Mouse (Mus musculus): ENCODE results near the gene Sec13. TPM values are rescaled to one million over a fixed set of nuclear protein-coding genes. Genes with fewer than 3 reads are reported as not detected.

The Sec13 gene
- total RNA-seq (2021): 100 to 1,000 TPM; 102 to 106 TPM

GRCm38 (mm10) chr6:113740236-113741217 lies at the start of gene Sec13:
Gene Sec13 (minus strand): TSS chr6:113740743.
- peak; percentile 89 to 93 for DNase-seq
- intact Hi-C loops (cut with DNase I): loop anchor here (2.0 kb wide), 1 partner anchor 42 kb away; no protein-coding TSS in a partner anchor

GRCm38 (mm10) chr6:113787459-113787968 lies 47.0 kb upstream of the Sec13 start:
- no peak for DNase-seq
- intact Hi-C loops (cut with DNase I): no loop called here

- intact Hi-C loops (cut with DNase I): no loop called here
- no peak for DNase-seq
These were observed 45.1 kb upstream of the Sec13 start for GRCm38 (mm10) chr6:113785658-113786057.

DNA sequence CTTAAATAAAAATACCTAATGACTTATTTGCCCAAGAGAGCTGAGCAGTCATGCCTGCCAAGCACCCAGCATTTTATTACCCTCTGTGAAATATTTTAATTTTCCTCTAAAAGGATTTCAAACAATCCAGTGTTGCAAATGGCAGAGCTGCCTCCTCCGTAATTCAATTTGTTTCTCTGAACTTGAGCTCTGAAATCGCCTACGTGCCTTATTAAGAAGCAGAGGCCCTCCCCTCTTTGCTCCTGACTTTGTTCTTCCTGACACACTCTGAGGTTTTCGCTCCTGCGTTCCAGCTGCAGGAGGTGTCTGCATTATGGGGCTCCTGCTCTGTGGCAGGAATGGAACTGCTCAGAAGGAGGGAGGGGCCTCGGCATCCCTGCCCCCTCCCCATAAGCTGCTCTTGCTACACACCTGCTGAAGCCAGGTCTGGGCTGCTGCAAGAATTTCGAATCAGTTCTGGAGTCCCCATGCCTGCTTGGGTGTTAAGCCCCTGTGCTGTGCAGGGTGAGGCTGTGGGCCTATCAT lies 37.7 kb upstream of the Sec13 start:
- intact Hi-C loops (cut with DNase I): no loop called here
- no peak for DNase-seq

GRCm38 (mm10) chr6:113768804-113769203 lies 28.3 kb upstream of the Sec13 start:
- intact Hi-C loops (cut with DNase I): no loop called here
- DNase-seq: no peak

- intact Hi-C loops (cut with DNase I): loop anchor here (1.0 kb wide), 2 partner anchors 310 to 315 kb away; no protein-coding TSS in a partner anchor
- DNase-seq: peak; percentile 56 to 76
These were observed 21.1 kb upstream of the Sec13 start for GRCm38 (mm10) chr6:113761644-113762043.

DNA sequence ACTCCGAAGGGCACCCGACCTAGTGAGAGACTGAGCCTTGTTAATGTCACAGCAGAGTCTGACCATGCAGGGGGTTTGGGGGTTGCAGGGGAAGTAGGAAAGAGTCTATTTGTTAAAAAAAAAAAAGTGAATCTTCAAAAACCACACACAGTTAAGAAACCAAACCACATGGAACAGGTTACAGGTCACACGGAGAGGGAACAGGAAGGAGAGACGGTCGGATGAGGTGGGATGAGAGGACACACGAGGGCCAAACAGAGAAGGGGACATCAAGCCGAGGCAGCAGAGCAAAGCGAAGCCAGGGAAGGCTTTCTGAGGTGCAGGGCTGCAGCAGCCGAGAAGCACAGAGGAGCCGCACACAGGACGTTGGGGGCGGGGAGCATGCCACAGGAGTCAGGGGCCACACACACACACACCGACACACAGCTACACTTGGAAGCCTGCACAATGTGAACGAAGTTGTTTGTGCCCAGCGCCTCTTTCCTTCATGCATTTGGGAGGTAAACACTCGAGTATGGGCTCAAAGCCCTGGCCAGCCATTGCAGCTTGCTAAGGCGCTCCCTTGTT lies 8.7 kb upstream of the Sec13 start:
- intact Hi-C loops (cut with DNase I): no loop called here
- DNase-seq: no peak

GRCm38 (mm10) chr6:113748351-113748750 lies 7.8 kb upstream of the Sec13 start:
- intact Hi-C loops (cut with DNase I): no loop called here
- DNase-seq: no peak

- intact Hi-C loops (cut with DNase I): no loop called here
- DNase-seq: no peak
These were observed 6.7 kb upstream of the Sec13 start for GRCm38 (mm10) chr6:113747284-113747683.

GRCm38 (mm10) chr6:113745117-113745516 lies 4.6 kb upstream of the Sec13 start:
- intact Hi-C loops (cut with DNase I): no loop called here
- no peak for DNase-seq

DNA sequence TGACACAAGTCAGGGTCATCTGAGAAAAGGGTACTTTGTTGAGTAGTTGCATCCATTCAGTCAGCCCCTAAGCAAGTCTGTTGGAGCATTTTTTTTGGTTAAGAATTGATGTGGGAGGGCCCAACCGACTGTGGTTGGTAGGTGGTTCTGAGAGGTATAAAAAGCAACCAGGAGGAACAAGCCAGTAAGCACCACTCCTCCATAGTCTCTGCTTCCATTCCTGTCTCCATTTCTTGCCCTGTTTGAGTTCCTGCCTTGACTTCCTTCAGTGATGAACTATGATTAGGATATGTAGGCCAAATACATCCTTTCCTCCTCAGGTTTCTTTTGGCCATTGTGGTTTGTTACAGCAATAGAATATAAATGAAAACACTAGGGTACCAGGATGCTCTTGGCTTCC lies 2.6 kb upstream of the Sec13 start:
- intact Hi-C loops (cut with DNase I): no loop called here
- DNase-seq: no peak

- intact Hi-C loops (cut with DNase I): no loop called here
- no peak for DNase-seq
These were observed 1.8 kb upstream of the Sec13 start for GRCm38 (mm10) chr6:113742321-113742720.

DNA sequence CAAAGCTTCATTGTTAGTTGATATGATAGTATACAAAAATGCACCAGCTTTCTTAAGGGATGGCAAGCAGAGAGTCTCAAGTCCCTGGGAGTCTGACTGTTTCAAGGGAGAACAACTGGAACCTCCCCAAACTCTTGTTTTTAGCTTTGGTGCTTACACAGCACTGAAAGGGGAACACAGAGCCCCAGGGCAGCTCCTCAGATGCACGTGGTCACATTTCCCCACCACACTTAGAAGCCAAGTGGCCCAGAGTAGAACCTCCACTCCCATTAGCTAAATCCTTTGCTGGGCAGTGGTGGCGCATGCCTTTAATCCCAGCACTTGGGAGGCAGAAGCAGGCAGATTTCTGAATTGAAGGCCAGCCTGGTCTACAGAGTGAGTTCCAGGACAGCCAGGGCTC lies 882 bp upstream of the Sec13 start:
- intact Hi-C loops (cut with DNase I): loop anchor here (2.0 kb wide), 1 partner anchor 43 kb away; no protein-coding TSS in a partner anchor

DNA sequence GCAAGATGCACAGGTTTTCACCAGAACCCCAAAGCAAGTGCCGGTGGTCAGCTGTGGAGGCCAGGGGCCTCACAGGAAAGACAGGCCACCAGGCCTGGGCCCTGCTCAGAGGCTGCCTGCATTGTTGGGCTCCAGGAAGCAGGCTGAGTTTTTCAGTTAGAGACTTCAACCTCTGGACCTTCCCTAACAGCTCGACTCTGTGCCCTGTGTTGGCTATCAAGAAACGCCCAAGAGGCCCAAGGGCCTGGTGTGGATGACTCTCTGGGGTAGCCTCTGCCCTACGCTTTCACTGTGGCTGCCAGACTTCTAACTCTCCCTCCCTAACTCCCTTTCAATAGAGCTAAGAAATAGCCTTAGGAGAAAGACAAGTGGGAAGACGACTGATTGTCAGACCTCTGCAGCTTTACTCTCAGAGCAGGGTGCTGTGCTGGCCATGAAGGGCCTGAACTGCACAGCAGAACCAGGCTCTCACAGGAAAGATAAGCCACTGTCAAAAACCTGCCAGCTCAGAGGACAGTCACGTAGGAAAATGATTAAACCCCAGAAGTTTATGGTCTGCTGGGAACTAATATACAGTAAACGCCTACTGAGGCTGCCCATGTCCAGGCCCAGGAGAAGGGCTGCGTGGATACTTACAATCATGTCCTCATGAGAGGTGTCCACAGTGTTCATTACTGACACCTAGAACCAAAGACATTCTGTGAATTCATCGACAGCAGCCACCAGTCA lies 3.1 kb downstream of the Sec13 start:
- DNase-seq: no peak
- intact Hi-C loops (cut with DNase I): no loop called here

More for the DNA sequence above, 882 bp upstream of the Sec13 start:
- no peak for DNase-seq

DNA sequence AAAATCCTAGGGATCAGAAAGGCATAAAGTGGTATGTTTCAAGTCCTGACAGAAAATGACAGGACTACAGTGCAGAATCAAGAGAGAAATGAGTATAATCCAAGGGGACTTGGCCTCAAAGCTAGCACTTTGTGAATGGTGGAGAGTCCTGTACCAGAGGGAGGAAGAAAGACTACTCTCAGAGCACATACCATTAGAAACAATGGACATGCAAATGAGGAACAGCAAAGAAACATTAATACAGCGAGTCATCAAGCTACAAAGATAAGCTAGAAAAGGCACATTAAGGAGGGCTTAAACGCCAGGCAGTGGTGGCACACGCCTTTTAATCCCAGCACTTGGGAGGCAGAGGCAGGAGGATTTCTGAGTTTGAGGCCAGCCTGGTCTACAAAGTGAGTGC lies 9.2 kb downstream of the Sec13 start:
- DNase-seq: no peak
- intact Hi-C loops (cut with DNase I): no loop called here

DNA sequence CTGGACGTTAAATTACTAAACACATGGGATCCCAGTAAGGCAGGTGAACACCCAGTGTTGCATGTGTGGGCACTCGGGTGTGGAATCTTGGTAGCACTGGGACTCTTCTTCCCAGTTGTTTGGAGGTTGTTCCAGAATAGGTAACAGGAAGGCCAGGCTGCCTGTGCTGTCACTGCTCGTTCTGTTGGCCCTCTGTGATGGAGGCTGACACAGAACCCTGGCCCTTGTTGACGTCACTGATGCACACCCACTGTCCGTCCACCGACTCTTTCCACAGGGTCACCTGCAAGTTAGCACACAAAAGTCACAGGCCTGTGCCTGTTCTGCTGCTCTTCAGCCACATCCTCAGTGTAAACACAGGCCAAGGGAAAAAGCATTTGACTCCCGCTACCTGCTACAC lies 12.4 kb downstream of the Sec13 start:
- intact Hi-C loops (cut with DNase I): no loop called here
- no peak for DNase-seq

DNA sequence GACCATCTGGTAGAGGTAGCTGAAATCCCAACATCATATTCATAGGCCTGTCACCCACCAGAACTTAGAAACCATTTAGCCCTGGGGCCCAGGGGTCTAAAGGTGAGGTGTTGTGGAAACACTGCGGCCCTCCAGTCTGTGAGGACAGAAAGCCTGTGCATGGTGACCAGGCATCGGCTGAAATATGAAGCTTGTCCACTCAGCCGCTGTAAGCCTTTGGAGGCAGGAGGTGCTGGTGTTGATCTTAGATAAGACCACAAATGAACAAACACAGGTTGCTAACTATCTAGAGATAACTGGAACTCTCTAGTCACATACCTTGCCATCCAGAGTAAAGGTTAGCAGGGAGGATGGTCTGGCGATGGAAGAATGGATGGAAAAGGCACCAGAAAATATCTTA lies 19.5 kb downstream of the Sec13 start:
- intact Hi-C loops (cut with DNase I): no loop called here
- no peak for DNase-seq

DNA sequence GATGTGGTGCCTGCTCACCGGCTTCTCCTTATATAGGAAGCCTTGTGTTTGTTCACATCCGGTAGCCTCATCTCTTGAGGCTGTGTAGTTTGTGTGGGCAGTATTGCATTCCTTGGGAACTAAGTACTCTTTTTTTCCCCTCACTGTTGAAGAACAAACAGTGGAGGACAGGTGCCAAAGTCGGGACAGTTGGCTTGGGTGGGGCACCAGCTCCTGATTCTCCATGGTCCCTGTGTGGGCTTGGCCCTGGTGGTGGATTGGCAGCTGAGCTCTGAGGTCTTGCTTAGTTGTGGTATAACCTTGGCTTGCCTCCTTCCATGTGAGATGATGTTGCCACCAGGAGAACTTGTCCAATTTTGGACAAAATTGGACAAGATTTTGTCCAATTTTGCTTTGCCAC lies 20.7 kb downstream of the Sec13 start, which contains the start of gene Ghrl:
Gene Ghrl, minus strand, starts transcription at position 3 of the 400 bp plus-strand sequence.
- intact Hi-C loops (cut with DNase I): no loop called here
- no peak for DNase-seq

- intact Hi-C loops (cut with DNase I): no loop called here
- no peak for DNase-seq
These were observed 23.0 kb downstream of the Sec13 start for GRCm38 (mm10) chr6:113717541-113717940.

DNA sequence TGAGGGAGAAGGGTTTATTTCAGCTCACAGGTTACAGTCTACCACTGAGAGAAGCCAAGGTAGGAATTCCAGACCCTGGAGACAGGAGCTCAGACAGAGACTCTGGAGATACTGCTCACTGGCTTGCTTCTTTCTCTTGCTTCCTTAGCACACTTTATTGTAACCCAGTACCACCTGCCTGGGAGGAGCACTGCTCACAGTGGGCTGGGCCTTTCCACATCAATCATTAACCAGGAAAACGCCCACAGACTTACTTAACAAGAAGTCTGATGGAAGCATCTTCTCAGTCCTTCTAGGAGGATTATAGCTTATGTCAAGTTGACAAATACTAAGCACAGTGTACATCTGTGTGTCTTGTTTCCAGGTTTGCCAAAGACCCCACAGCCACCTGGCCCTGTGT lies 25.7 kb downstream of the Sec13 start:
- intact Hi-C loops (cut with DNase I): no loop called here
- DNase-seq: no peak

GRCm38 (mm10) chr6:113714276-113714675 lies 26.3 kb downstream of the Sec13 start:
- intact Hi-C loops (cut with DNase I): no loop called here
- no peak for DNase-seq
